Mouse (Mus musculus) bone marrow macrophage, adult 2 months (primary cell): ENCODE measurements around the gene 4930579F01Rik.

Experiments
- CTCF ChIP-seq: IDR thresholded peaks from 2 replicates; pipeline ENCODE4 v1.5.1; 2012; ENCODE audit warnings: low read depth, mild to moderate bottlenecking, low read length, moderate library complexity
- POLR2A ChIP-seq: IDR thresholded peaks from 2 replicates; pipeline ENCODE4 v1.6.1; 2012; ENCODE audit warnings: mild to moderate bottlenecking, low read depth, low read length, borderline replicate concordance

GRCm38 (mm10) chr3:138239461-138239860, 45.8 kb upstream of the 4930579F01Rik start:
- TF ChIP-seq POLR2A (no peak), CTCF (no peak)
